In genomic region chr14:55605743-55606459, GRCm38 (mm10) we compare ENCODE assay signal across 24 mouse cellular contexts. TPM values are rescaled to one million over a fixed set of nuclear protein-coding genes. Genes with fewer than 3 reads are reported as not detected.
DNase-seq lines count a peak whose midpoint lies in the region; ATAC-seq and TF ChIP-seq lines count a peak whose summit lies in the region.
"Had no signal": no experiment of that assay in that cellular context is flagged by ENCODE, and none has a peak within 500 bp of the region (broad histone marks: within the 10 kb centered on the region; RNA-seq: fewer than 3 reads in every experiment).

No protein-coding gene starts in this region.

- intact Hi-C loops in gastrocnemius, adult 2 months (cut with DNase I), result no loop called here

- H3K27me3 ChIP-seq in megakaryocyte, embryonic 14.5 days (replicated peaks), result no peaks in the 10 kb centered on the region
- no peaks in the 10 kb centered on the region for H3K27me3 ChIP-seq in liver, embryonic 13.5 days
- H3K27me3 ChIP-seq in hindbrain, embryonic 13.5 days, result no peaks in the 10 kb centered on the region
- H3K27me3 ChIP-seq: embryonic facial prominence, embryonic 15.5 days; forebrain, embryonic 12.5 days; hindbrain, embryonic 15.5 days; intestine, embryonic 15.5 days; limb, embryonic 15.5 days had no signal

- H3K4me2 ChIP-seq in liver, embryonic 13.5 days, result peak overlapping the region; percentile 85
- no peak overlapping the region for H3K4me2 ChIP-seq in hindbrain, embryonic 13.5 days
- H3K4me2 ChIP-seq: embryonic facial prominence, embryonic 15.5 days; forebrain, embryonic 12.5 days; hindbrain, embryonic 15.5 days; limb, embryonic 15.5 days had no signal

- H3K9ac ChIP-seq in liver, embryonic 13.5 days, result peak overlapping the region; percentile 78
- no peak overlapping the region for H3K9ac ChIP-seq in hindbrain, embryonic 13.5 days
- H3K9ac ChIP-seq: embryonic facial prominence, embryonic 15.5 days; forebrain, embryonic 12.5 days; hindbrain, embryonic 15.5 days; intestine, embryonic 15.5 days; limb, embryonic 15.5 days had no signal

- H3K27ac ChIP-seq in bone marrow, adult 2 months (ENCODE audit: control insufficient read depth, insufficient read depth, low read depth, low read length, poor library complexity), result no peak overlapping the region
- H3K27ac ChIP-seq in liver, embryonic 13.5 days, result peak overlapping the region; percentile 77
- no peak overlapping the region for H3K27ac ChIP-seq in gastrocnemius, adult 2 months
- H3K27ac ChIP-seq in hindbrain, embryonic 13.5 days, result no peak overlapping the region
- H3K27ac ChIP-seq: embryonic facial prominence, embryonic 15.5 days; forebrain, embryonic 12.5 days; hindbrain, embryonic 15.5 days; intestine, embryonic 15.5 days; layer of hippocampus, adult 2 months; limb, embryonic 15.5 days had no signal

- H3K4me1 ChIP-seq in megakaryocyte, embryonic 14.5 days, result peaks cover 61% of the 10 kb centered on the region
- peaks cover 7% of the 10 kb centered on the region; the same call in 1 of the 2 replicates for H3K4me1 ChIP-seq in bone marrow, adult 2 months (ENCODE audit: control insufficient read depth, insufficient read depth, low read length)
- peaks cover 65% of the 10 kb centered on the region for H3K4me1 ChIP-seq in liver, embryonic 13.5 days (replicated peaks)
- H3K4me1 ChIP-seq in hindbrain, embryonic 13.5 days (replicated peaks), result peaks cover 6% of the 10 kb centered on the region

- H3K9me3 ChIP-seq in megakaryocyte, embryonic 14.5 days, result no peaks in the 10 kb centered on the region
- H3K9me3 ChIP-seq in liver, embryonic 13.5 days (replicated peaks), result no peaks in the 10 kb centered on the region
- no peaks in the 10 kb centered on the region for H3K9me3 ChIP-seq in hindbrain, embryonic 13.5 days
- H3K9me3 ChIP-seq: embryonic facial prominence, embryonic 15.5 days; forebrain, embryonic 12.5 days; hindbrain, embryonic 15.5 days; intestine, embryonic 15.5 days; limb, embryonic 15.5 days had no signal

- TF ChIP-seq POLR2A in bone marrow, adult 2 months (IDR thresholded peaks at IDR 0.05; ENCODE audit: borderline replicate concordance, control insufficient read depth, low read depth, low read length), result no peak

- DNase-seq in liver, embryonic 13.5 days, result peak; percentile 31
- DNase-seq in gastrocnemius, adult 2 months, result no peak
- DNase-seq: adrenal gland, postnatal 36 days; B cell, adult 2 months; cerebellum, adult 18-20 months; cerebellum, postnatal 36 days; gastrocnemius, postnatal 25 days; heart, postnatal 14 days; layer of hippocampus, postnatal 36 days; right cerebral cortex, postnatal 25 days had no signal

- WGBS in bone marrow, adult 2 months, result 75% methylated on average over 16 of the region's 16 CpGs
- 66% methylated on average over 16 of the region's 16 CpGs for WGBS in liver, embryonic 13.5 days (ENCODE audit: insufficient replicate concordance)
- 94% methylated on average over 16 of the region's 16 CpGs for WGBS in hindbrain, embryonic 13.5 days

- no peak for ATAC-seq in megakaryocyte, adult 5-6 weeks (ENCODE audit: poor library complexity, severe bottlenecking)
- ATAC-seq in liver, embryonic 13.5 days (ENCODE audit: low read depth), result peak; percentile 30
- no peak for ATAC-seq in CD4-positive, CD25-positive, alpha-beta regulatory T cell, adult 4 months
- no peak for ATAC-seq in hindbrain, embryonic 13.5 days (ENCODE audit: low FRiP score)
- ATAC-seq: intestine, embryonic 15.5 days; lung, postnatal 0 days; midbrain, embryonic 16.5 days had no signal

- no peak for TF ChIP-seq CTCF in bone marrow, adult 2 months (IDR thresholded peaks at IDR 0.05; ENCODE audit: control insufficient read depth, insufficient read depth, low read length)
- TF ChIP-seq CTCF in gastrocnemius, adult 2 months (IDR thresholded peaks at IDR 0.05), result no peak

- peaks cover 87% of the 10 kb centered on the region for H3K36me3 ChIP-seq in megakaryocyte, embryonic 14.5 days (replicated peaks; ENCODE audit: low read length)
- H3K36me3 ChIP-seq in liver, embryonic 13.5 days, result peaks cover 86% of the 10 kb centered on the region
- H3K36me3 ChIP-seq in hindbrain, embryonic 13.5 days, result peaks cover 83% of the 10 kb centered on the region

- peak overlapping the region; percentile 31 for H3K4me3 ChIP-seq in megakaryocyte, embryonic 14.5 days (replicated peaks)
- peak overlapping the region; percentile 46 for H3K4me3 ChIP-seq in bone marrow, adult 2 months (replicated peaks; ENCODE audit: control insufficient read depth, low read depth, low read length)
- H3K4me3 ChIP-seq in liver, embryonic 13.5 days (replicated peaks), result peak overlapping the region; percentile 64
- no peak overlapping the region for H3K4me3 ChIP-seq in gastrocnemius, adult 2 months
- no peak overlapping the region for H3K4me3 ChIP-seq in hindbrain, embryonic 13.5 days
- H3K4me3 ChIP-seq: embryonic facial prominence, embryonic 15.5 days; forebrain, embryonic 12.5 days; hindbrain, embryonic 15.5 days; intestine, embryonic 15.5 days; layer of hippocampus, adult 2 months; limb, embryonic 15.5 days had no signal

RNA-seq across cellular contexts. Expression of gene Irf9, which starts 2.5 kb away (rescaled TPM):
- polyA plus RNA-seq in megakaryocyte, embryonic 14.5 days (2012; ENCODE audit: insufficient read depth, low replicate concordance), result 40.0 and 114 TPM in 2 replicates
- total RNA-seq in megakaryocyte, adult 5-6 weeks (2015), result 69.7 and 70.9 TPM in 2 replicates
- total RNA-seq in megakaryocyte, adult 5-6 weeks (2017), result 92.0 and 98.7 TPM in 2 replicates
- 60.8 and 84.3 TPM in 2 replicates for polyA plus RNA-seq in bone marrow, adult 2 months (2011; ENCODE audit: insufficient read depth, insufficient read length, low replicate concordance, missing spikeins)
- 14.8 and 16.4 TPM in 2 replicates for polyA plus RNA-seq in liver, embryonic 13.5 days (2015; fragmentation: Nextera tagmentation; extraction: Ambion mirVana)
- polyA plus RNA-seq in CD4-positive, CD25-positive, alpha-beta regulatory T cell, adult 4 months (2017; shearing (Covaris generic)), result 100 to 1,000 TPM; 168 to 222 TPM
- total RNA-seq in gastrocnemius, adult 2 months (2021), result 1 to 10 TPM; 4.7 to 5.1 TPM
- polyA plus RNA-seq in hindbrain, embryonic 13.5 days (2015; fragmentation: Nextera tagmentation; extraction: Ambion mirVana), result 9.0 and 10.0 TPM in 2 replicates

RNA-seq across cellular contexts. Expression of gene Rec8, which starts 11.9 kb away (rescaled TPM):
- polyA plus RNA-seq in megakaryocyte, embryonic 14.5 days (2012; ENCODE audit: insufficient read depth, low replicate concordance), result 1.4 and 9.7 TPM in 2 replicates
- 0.42 and 2.2 TPM in 2 replicates for total RNA-seq in megakaryocyte, adult 5-6 weeks (2015)
- 0.15 and 2.2 TPM in 2 replicates for total RNA-seq in megakaryocyte, adult 5-6 weeks (2017)
- polyA plus RNA-seq in bone marrow, adult 2 months (2011; ENCODE audit: insufficient read depth, insufficient read length, low replicate concordance, missing spikeins), result 13.2 and 28.5 TPM in 2 replicates
- polyA plus RNA-seq in liver, embryonic 13.5 days (2015; fragmentation: Nextera tagmentation; extraction: Ambion mirVana), result 1.6 and 1.7 TPM in 2 replicates
- polyA plus RNA-seq in CD4-positive, CD25-positive, alpha-beta regulatory T cell, adult 4 months (2017; shearing (Covaris generic)), result 10 to 100 TPM; 14.5 to 22.1 TPM
- total RNA-seq in gastrocnemius, adult 2 months (2021), result not detected
- 15.1 and 16.0 TPM in 2 replicates for polyA plus RNA-seq in hindbrain, embryonic 13.5 days (2015; fragmentation: Nextera tagmentation; extraction: Ambion mirVana)
- total RNA-seq: neutrophil, adult 5-6 weeks had no signal

RNA-seq across cellular contexts. Expression of gene Rnf31, which starts 14.4 kb away (rescaled TPM):
- 17.1 and 20.4 TPM in 2 replicates for polyA plus RNA-seq in megakaryocyte, embryonic 14.5 days (2012; ENCODE audit: insufficient read depth, low replicate concordance)
- 27.2 and 42.8 TPM in 2 replicates for total RNA-seq in megakaryocyte, adult 5-6 weeks (2015)
- 20.2 and 25.7 TPM in 2 replicates for total RNA-seq in megakaryocyte, adult 5-6 weeks (2017)
- 79.5 and 160 TPM in 2 replicates for polyA plus RNA-seq in bone marrow, adult 2 months (2011; ENCODE audit: insufficient read depth, insufficient read length, low replicate concordance, missing spikeins)
- polyA plus RNA-seq in liver, embryonic 13.5 days (2015; fragmentation: Nextera tagmentation; extraction: Ambion mirVana), result 9.0 and 12.6 TPM in 2 replicates
- 10 to 100 TPM; 35.5 to 47.2 TPM for polyA plus RNA-seq in CD4-positive, CD25-positive, alpha-beta regulatory T cell, adult 4 months (2017; shearing (Covaris generic))
- 10 to 100 TPM; 17.1 to 20.4 TPM for total RNA-seq in gastrocnemius, adult 2 months (2021)
- polyA plus RNA-seq in hindbrain, embryonic 13.5 days (2015; fragmentation: Nextera tagmentation; extraction: Ambion mirVana), result 18.8 and 20.8 TPM in 2 replicates

RNA-seq across cellular contexts. Expression of gene Psme2, which starts 15.0 kb away (rescaled TPM):
- 23.2 and 78.2 TPM in 2 replicates for polyA plus RNA-seq in megakaryocyte, embryonic 14.5 days (2012; ENCODE audit: insufficient read depth, low replicate concordance)
- total RNA-seq in megakaryocyte, adult 5-6 weeks (2015), result 420 and 439 TPM in 2 replicates
- 286 and 332 TPM in 2 replicates for total RNA-seq in megakaryocyte, adult 5-6 weeks (2017)
- 152 and 175 TPM in 2 replicates for polyA plus RNA-seq in bone marrow, adult 2 months (2011; ENCODE audit: insufficient read depth, insufficient read length, low replicate concordance, missing spikeins)
- 202 and 224 TPM in 2 replicates for polyA plus RNA-seq in liver, embryonic 13.5 days (2015; fragmentation: Nextera tagmentation; extraction: Ambion mirVana)
- polyA plus RNA-seq in CD4-positive, CD25-positive, alpha-beta regulatory T cell, adult 4 months (2017; shearing (Covaris generic)), result 100 to 1,000 TPM; 853 to 877 TPM
- total RNA-seq in gastrocnemius, adult 2 months (2021), result 10 to 100 TPM; 33.8 to 54.8 TPM
- 198 and 215 TPM in 2 replicates for polyA plus RNA-seq in hindbrain, embryonic 13.5 days (2015; fragmentation: Nextera tagmentation; extraction: Ambion mirVana)

RNA-seq across cellular contexts. Expression of gene Emc9, which starts 20.8 kb away (rescaled TPM):
- polyA plus RNA-seq in megakaryocyte, embryonic 14.5 days (2012; ENCODE audit: insufficient read depth, low replicate concordance), result 2.0 and 18.9 TPM in 2 replicates
- total RNA-seq in megakaryocyte, adult 5-6 weeks (2015), result 11.2 and 15.9 TPM in 2 replicates
- 8.2 and 10.5 TPM in 2 replicates for total RNA-seq in megakaryocyte, adult 5-6 weeks (2017)
- 12.3 and 48.5 TPM in 2 replicates for polyA plus RNA-seq in bone marrow, adult 2 months (2011; ENCODE audit: insufficient read depth, insufficient read length, low replicate concordance, missing spikeins)
- polyA plus RNA-seq in liver, embryonic 13.5 days (2015; fragmentation: Nextera tagmentation; extraction: Ambion mirVana), result 31.9 and 35.8 TPM in 2 replicates
- 10 to 100 TPM; 20.9 to 22.9 TPM for polyA plus RNA-seq in CD4-positive, CD25-positive, alpha-beta regulatory T cell, adult 4 months (2017; shearing (Covaris generic))
- total RNA-seq in gastrocnemius, adult 2 months (2021), result 10 to 100 TPM; 30.3 to 45.2 TPM
- 15.7 and 20.4 TPM in 2 replicates for polyA plus RNA-seq in hindbrain, embryonic 13.5 days (2015; fragmentation: Nextera tagmentation; extraction: Ambion mirVana)

Comparison
In these comparisons a context has a peak if more than half of its experiments do, and no peak if none do; other contexts are left out.
1. H3K4me3 ChIP-seq: peak in megakaryocyte, embryonic 14.5 days (single experiment), bone marrow, adult 2 months (single experiment) and liver, embryonic 13.5 days (single experiment); none in gastrocnemius, adult 2 months (single experiment) and hindbrain, embryonic 13.5 days (single experiment).